Mouse (Mus musculus) midbrain, embryonic 11.5 days (tissue): Measurements from ENCODE around the gene Pank4. TPM values are rescaled to one million over a fixed set of nuclear protein-coding genes. Genes with fewer than 3 reads are reported as not detected.
A peak's percentile ranks its signal among the peaks of the same experiment; 100 is the strongest.

Experiments
- ATAC-seq: fragments of 200-750 bp; cut with Nextera tagmentation; 2 replicates; pipeline ENCODE4 v1.8.0; 2017; ENCODE audit warnings: moderate TSS enrichment, moderate library complexity; ENCODE audit not compliant: low FRiP score
- DNase-seq: peaks from one replicate; pipeline ENCODE4 v3.0.0; 2015; ENCODE audit warnings: low spot score; ENCODE audit errors: missing footprints
- H3K27ac ChIP-seq: fragments of 300-500 bp; sonication (generic); 2 replicates; pipeline ENCODE4 v1.5.1; 2014; ENCODE audit warnings: low read depth, low read length
- H3K27me3 ChIP-seq: fragments of 300-500 bp; sonication (generic); 2 replicates; pipeline ENCODE4 v1.6.1; 2014; ENCODE audit warnings: mild to moderate bottlenecking, low read length, moderate library complexity, mixed read lengths; ENCODE audit not compliant: control insufficient read depth, insufficient read depth
- H3K36me3 ChIP-seq: fragments of 300-500 bp; sonication (generic); 2 replicates; pipeline ENCODE4 v1.6.1; 2014; ENCODE audit warnings: mild to moderate bottlenecking, low read length, moderate library complexity, mixed read lengths; ENCODE audit not compliant: control insufficient read depth, insufficient read depth
- H3K4me1 ChIP-seq: fragments of 300-500 bp; sonication (generic); 2 replicates; pipeline ENCODE4 v1.6.1; 2014; ENCODE audit warnings: low read length; ENCODE audit not compliant: control insufficient read depth, insufficient read depth
- H3K4me2 ChIP-seq: fragments of 300-500 bp; sonication (generic); 2 replicates; pipeline ENCODE4 v1.6.1; 2014; ENCODE audit warnings: mild to moderate bottlenecking, moderate library complexity
- H3K4me3 ChIP-seq: fragments of 300-500 bp; sonication (generic); 2 replicates; pipeline ENCODE4 v1.5.1; 2014; ENCODE audit warnings: low read depth, low read length
- H3K9ac ChIP-seq: fragments of 300-500 bp; sonication (generic); 2 replicates; pipeline ENCODE4 v1.6.1; 2014; ENCODE audit warnings: low read length
- H3K9me3 ChIP-seq: fragments of 300-500 bp; sonication (generic); 2 replicates; pipeline ENCODE4 v1.6.1; 2016; ENCODE audit warnings: low read length; ENCODE audit not compliant: control insufficient read depth
- WGBS: fragments of 180-500 bp; shearing (Covaris S2); extraction: QIAGEN DNeasy Blood & Tissue Kit; methylation state at CpG from one replicate; pipeline ENCODE4 v1.1.7; 2014; 5-methylcytosine and 5-hydroxymethylcytosine counted together
- polyA plus RNA-seq: library from polyadenylated mRNA; unstranded; fragments of >200 nt; fragmentation: Nextera tagmentation; extraction: Ambion mirVana; gene quantifications from 2 replicates; pipeline ENCODE4 v1.2.1, GENCODE M21; 2014

Gene Pank4
- polyA plus RNA-seq, result 37.0 and 40.4 TPM in 2 replicates

DNA sequence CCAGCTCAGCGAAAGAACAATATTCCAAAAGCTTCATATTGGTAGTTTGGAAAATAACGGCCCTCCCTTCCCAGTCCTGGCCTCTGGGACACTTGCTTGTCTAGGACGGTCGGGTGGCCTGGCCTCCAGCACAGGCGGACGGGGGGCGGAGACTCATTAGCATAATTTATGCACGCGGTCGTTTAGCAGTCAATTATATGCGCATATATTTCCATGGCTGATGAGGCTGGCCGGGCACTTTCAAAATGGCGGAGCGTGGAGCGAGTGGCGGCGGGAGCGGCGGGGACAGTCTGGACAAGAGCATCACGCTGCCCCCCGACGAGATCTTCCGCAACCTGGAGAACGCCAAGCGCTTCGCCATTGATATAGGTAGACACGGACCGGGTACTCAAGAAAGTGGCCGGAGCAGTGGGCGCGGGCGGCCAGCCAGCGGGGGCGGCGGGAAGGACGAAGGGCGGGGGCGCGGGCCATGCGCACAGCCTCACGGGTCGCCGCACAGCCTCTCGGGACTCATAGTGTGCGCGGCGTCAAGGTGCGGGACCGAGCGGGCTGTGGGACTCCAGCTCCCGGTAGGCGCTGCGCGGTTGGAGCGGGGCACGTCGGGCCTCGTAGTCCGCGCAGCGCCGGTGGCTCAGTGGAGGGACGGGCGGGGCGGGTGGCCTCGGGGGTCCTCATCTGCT, at the start of gene Pank4:
Gene Pank4, plus strand, starts transcription at position 223 of the 680 bp plus-strand sequence.
- H3K9me3 ChIP-seq, result no peaks in the 10 kb centered on the region
- peaks cover 5% of the 10 kb centered on the region for H3K36me3 ChIP-seq
- peak within 1 kb of the TSS; percentile 98 for H3K9ac ChIP-seq
- peaks cover 54% of the 10 kb centered on the region for H3K4me1 ChIP-seq
- H3K4me2 ChIP-seq, result peak within 1 kb of the TSS; percentile 79
- WGBS, result under 1% methylated on average over 59 of the region's 66 CpGs
- peak within 1 kb of the TSS; percentile 95 for H3K4me3 ChIP-seq
- ATAC-seq, result peak; percentile 78
- H3K27me3 ChIP-seq, result peaks cover 2% of the 10 kb centered on the region; the same call in 1 of the 2 replicates
- DNase-seq, result peak; percentile 99
- H3K27ac ChIP-seq, result peak within 1 kb of the TSS; percentile 98

GRCm38 (mm10) chr4:154914252-154914651, 49.7 kb upstream of the Pank4 start:
- ATAC-seq (no peak), DNase-seq (no peak)
- Histone ChIP-seq H3K4me1 (peaks cover 10% of the 10 kb centered on the region), H3K9ac (no peak overlapping the region), H3K36me3 (no peaks in the 10 kb centered on the region), H3K27me3 (no peaks in the 10 kb centered on the region), H3K9me3 (no peaks in the 10 kb centered on the region), H3K27ac (no peak overlapping the region), H3K4me2 (no peak overlapping the region), H3K4me3 (no peak overlapping the region)
- WGBS, result 93% methylated on average over 4 of the region's 4 CpGs

GRCm38 (mm10) chr4:154914707-154915106, 49.2 kb upstream of the Pank4 start:
- ATAC-seq (no peak), DNase-seq (peak; percentile 21)
- peaks cover 10% of the 10 kb centered on the region for H3K4me1 ChIP-seq
- no peak overlapping the region for H3K4me2 ChIP-seq
- H3K9ac ChIP-seq, result no peak overlapping the region
- H3K27ac ChIP-seq, result no peak overlapping the region
- no peaks in the 10 kb centered on the region for H3K36me3 ChIP-seq
- H3K9me3 ChIP-seq, result no peaks in the 10 kb centered on the region
- no peak overlapping the region for H3K4me3 ChIP-seq
- 84% methylated on average over 3 of the region's 3 CpGs for WGBS
- H3K27me3 ChIP-seq, result no peaks in the 10 kb centered on the region

DNA sequence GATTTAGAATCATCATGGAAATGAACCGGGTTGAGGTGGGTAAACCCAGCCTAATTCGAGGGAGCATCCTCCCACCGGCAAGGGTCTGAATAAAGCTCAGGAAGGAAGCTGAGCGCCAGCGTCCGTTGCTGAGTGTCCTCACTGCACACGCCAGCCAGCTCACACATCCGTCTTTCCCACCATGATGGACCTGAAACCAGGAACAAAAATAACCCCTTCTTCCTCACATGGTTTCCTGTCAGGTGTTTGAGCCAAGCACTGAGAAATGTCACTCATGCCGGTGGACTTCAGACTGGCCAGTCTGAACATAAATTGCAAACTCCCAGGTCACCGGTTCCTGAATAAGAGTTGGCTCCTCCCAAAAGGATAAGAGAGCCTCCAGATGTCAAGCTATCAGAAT, 48.6 kb upstream of the Pank4 start:
- no peak for ATAC-seq
- H3K27me3 ChIP-seq, result no peaks in the 10 kb centered on the region

GRCm38 (mm10) chr4:154916662-154917061, 47.3 kb upstream of the Pank4 start:
- no peak for DNase-seq
- H3K4me2 ChIP-seq, result no peak overlapping the region
- no peak overlapping the region for H3K9ac ChIP-seq
- H3K36me3 ChIP-seq, result no peaks in the 10 kb centered on the region
- ATAC-seq, result no peak
- no peak overlapping the region for H3K27ac ChIP-seq
- no peak overlapping the region for H3K4me3 ChIP-seq
- no peaks in the 10 kb centered on the region for H3K4me1 ChIP-seq
- no peaks in the 10 kb centered on the region for H3K9me3 ChIP-seq
- WGBS, result 85% methylated on average over 4 of the region's 4 CpGs
- no peaks in the 10 kb centered on the region for H3K27me3 ChIP-seq

More for the DNA sequence above, 48.6 kb upstream of the Pank4 start:
- no peak overlapping the region for H3K9ac ChIP-seq
- H3K36me3 ChIP-seq, result no peaks in the 10 kb centered on the region
- DNase-seq, result no peak
- no peaks in the 10 kb centered on the region for H3K9me3 ChIP-seq
- no peak overlapping the region for H3K4me3 ChIP-seq
- no peak overlapping the region for H3K4me2 ChIP-seq
- H3K27ac ChIP-seq, result no peak overlapping the region
- peaks cover 10% of the 10 kb centered on the region for H3K4me1 ChIP-seq
- WGBS, result 88% methylated on average over 10 of the region's 10 CpGs

- H3K4me1 ChIP-seq, result no peaks in the 10 kb centered on the region
- ATAC-seq (no peak), DNase-seq (no peak)
- no peak overlapping the region for H3K9ac ChIP-seq
- no peaks in the 10 kb centered on the region for H3K27me3 ChIP-seq
- H3K36me3 ChIP-seq, result no peaks in the 10 kb centered on the region
- no peak overlapping the region for H3K4me3 ChIP-seq
- H3K27ac ChIP-seq, result no peak overlapping the region
- H3K4me2 ChIP-seq, result no peak overlapping the region
- WGBS, result 87% methylated on average over 4 of the region's 4 CpGs
- H3K9me3 ChIP-seq, result no peaks in the 10 kb centered on the region
Measured at GRCm38 (mm10) chr4:154922291-154922690, 41.6 kb upstream of the Pank4 start.

DNA sequence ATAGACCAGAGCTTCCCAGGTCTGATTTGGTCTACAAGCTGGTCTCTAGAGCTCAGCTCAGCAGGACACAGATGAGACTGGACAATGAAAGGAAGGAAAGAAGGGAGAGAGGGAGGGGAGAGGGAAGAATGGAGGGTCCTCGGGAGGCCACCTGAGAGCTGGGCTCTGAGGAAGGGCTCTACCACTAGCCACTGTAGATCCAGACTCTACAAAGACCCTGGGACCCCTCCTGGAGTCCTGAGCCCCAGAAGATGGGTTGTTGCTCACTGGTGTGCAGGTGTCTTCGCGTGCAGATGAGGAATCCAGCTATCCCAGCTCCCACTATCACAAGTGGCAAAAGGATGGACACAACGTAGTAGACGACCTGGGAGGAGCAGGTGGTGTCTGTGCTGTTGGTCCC, 41.0 kb upstream of the Pank4 start:
- ATAC-seq (no peak), DNase-seq (peak; percentile 53)
- Histone ChIP-seq H3K27ac (no peak overlapping the region), H3K36me3 (no peaks in the 10 kb centered on the region), H3K27me3 (no peaks in the 10 kb centered on the region), H3K9me3 (no peaks in the 10 kb centered on the region), H3K4me3 (no peak overlapping the region), H3K4me1 (no peaks in the 10 kb centered on the region), H3K9ac (no peak overlapping the region), H3K4me2 (no peak overlapping the region)
- 84% methylated on average over 5 of the region's 5 CpGs for WGBS

DNA sequence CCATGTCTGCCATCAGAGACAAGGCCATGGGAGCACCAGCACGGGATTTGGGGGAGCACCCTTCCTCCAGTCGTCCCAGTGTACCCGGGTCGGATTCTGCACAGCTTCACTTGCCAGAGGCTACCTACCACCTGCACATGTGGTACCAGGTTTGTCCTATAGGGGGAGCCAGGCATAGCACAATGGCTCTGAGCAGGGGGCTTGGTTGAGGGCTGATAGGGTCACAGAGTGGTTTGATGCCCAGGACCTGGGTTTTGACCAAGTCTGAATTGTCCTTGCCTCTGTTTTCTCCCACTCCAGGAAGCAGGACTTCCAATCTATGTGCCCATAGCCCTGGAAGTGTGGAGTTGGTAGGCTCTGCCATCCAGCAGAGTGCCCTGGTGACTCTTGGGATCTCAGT, 38.5 kb upstream of the Pank4 start:
- 56% methylated on average over 4 of the region's 4 CpGs for WGBS
- H3K27ac ChIP-seq, result no peak overlapping the region
- H3K9ac ChIP-seq, result no peak overlapping the region
- H3K4me2 ChIP-seq, result no peak overlapping the region
- H3K4me3 ChIP-seq, result no peak overlapping the region
- H3K27me3 ChIP-seq, result no peaks in the 10 kb centered on the region
- peaks cover 3% of the 10 kb centered on the region; the same call in 1 of the 2 replicates for H3K4me1 ChIP-seq
- H3K9me3 ChIP-seq, result no peaks in the 10 kb centered on the region
- no peak for ATAC-seq
- H3K36me3 ChIP-seq, result no peaks in the 10 kb centered on the region
- DNase-seq, result no peak

GRCm38 (mm10) chr4:154926969-154927898, 36.7 kb upstream of the Pank4 start:
- Histone ChIP-seq H3K4me3 (no peak overlapping the region), H3K4me1 (peaks cover 3% of the 10 kb centered on the region; the same call in 1 of the 2 replicates), H3K4me2 (no peak overlapping the region), H3K27me3 (no peaks in the 10 kb centered on the region), H3K9ac (peak overlapping the region; percentile 9; the same call in 1 of the 2 replicates), H3K9me3 (no peaks in the 10 kb centered on the region), H3K36me3 (no peaks in the 10 kb centered on the region), H3K27ac (no peak overlapping the region)
- ATAC-seq (no peak), DNase-seq (no peak)
- 65% methylated on average over 9 of the region's 9 CpGs for WGBS
